Mouse (Mus musculus) effector memory CD4-positive, alpha-beta T cell, adult 5 months (primary cell): ENCODE data around the gene Fam20c. TPM values are rescaled to one million over a fixed set of nuclear protein-coding genes. Genes with fewer than 3 reads are reported as not detected.

Source experiments
- polyA plus RNA-seq: library from polyadenylated mRNA; unstranded; fragments of 100-300 nt; shearing (Covaris generic); gene quantifications from one replicate; pipeline ENCODE4 v1.2.1, GENCODE M21; 2017

Gene Fam20c
- polyA plus RNA-seq = not detected

DNA sequence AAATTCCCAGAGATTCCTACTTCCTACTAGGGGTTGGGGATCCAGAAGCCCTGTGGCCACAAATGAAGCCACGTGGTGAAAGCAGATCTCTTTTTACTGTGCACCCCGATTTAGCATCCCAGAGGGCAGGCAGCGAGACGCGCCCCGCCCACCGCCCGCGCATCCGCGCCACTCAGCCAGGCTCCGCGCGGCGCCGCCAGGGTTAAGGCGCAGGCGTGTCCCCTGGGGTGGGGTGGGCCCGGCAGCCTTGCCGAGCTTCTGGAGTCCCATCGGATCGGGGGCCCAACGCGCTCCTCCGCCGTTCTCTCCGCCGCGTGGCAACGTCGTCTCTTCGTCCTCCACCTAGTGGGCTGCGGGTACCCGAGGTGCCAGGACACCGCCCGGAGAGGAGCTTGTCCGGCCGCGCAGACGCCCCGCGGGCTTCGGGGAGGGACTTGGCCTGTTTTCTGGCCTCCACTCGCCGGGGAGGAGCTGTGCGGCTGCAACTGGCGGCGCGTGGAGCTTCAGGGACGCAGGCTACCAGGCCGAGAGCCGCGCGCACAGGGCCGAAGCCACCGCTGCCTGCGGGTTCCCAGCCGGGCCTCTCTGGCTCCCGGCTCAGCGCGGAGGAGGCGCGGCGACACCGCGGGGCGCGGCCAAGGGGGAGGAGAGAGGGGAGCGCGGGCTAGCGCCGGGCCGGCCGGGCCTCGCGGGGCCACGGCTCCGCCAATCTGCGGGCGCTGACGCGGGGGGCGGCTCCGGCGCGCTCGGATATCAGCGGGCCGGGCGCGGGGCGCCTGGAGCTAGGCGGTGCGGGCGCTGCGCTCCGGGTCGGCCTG is at the start of gene Fam20c:
Fam20c (plus strand) TSS at position 212 of the 818 bp plus-strand sequence.

DNA sequence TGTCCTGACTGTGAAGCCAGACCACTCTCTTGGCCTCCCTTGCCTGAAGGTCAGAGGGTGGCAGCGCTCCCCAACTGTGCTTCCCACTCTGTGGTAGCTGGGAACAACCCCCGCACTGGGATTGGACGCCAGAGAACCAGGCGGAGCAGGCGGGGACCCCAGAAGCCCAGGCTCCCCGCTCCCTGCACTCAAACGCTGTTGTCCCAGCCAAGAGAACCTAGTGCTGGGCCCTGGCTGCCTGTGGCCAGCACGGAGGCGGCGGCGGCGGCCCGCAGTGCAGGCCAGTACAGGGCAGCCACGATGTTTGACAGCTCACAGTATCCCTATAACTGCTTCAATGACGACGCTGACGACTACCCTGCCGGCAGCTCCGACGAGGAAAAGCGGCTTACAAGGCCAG is 65.5 kb downstream of the Fam20c start, which contains the start of gene Gm5294:
Gm5294 (plus strand) TSS at position 301 of the 400 bp plus-strand sequence.

Other genes starting within 250 kb of the Fam20c start
- not detected for gene 1700123K08Rik, start 189.8 kb upstream of the Fam20c start, polyA plus RNA-seq
- 69.8 TPM for gene Zfp68, start 134.8 kb upstream of the Fam20c start, polyA plus RNA-seq
- gene A430033K04Rik, start 131.7 kb upstream of the Fam20c start, polyA plus RNA-seq = 2.5 TPM
- not detected for gene Gm5294, start 65.6 kb downstream of the Fam20c start, polyA plus RNA-seq
- not detected for gene Pdgfa, start 242.9 kb downstream of the Fam20c start, polyA plus RNA-seq